Comparison of ENCODE assay signal across 19 mouse cellular contexts in the genomic region with DNA sequence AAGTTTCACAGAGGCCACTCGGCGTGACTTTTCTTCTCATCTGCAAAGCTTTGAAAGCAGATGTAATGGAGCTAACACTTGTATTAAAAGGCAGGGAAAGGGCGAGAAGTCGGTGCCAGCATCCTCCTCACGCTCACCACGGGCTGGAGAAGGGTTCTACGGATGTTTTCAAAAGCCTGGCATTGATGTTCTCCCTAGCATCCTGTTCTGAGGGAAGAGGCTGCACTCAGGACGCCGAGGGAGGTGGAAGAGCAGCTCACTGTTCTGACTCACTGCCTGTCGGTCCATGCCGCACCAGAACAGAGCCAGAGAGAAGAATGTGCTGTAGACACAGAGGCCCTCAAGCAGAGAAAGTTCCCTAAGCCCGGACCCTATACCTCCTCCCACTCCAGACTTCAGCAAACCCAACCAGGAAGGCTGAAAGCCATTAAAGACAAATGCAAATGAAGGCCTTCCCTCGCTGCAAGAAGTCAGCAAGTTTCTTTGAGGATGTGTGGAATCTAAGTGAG. TPM values are rescaled to one million over a fixed set of nuclear protein-coding genes. Genes with fewer than 3 reads are reported as not detected.
A peak's percentile ranks its signal among the peaks of the same experiment; 100 is the strongest.
DNase-seq lines count a peak whose midpoint lies in the region; ATAC-seq and TF ChIP-seq lines count a peak whose summit lies in the region.
"Had no signal": no experiment of that assay in that cellular context is flagged by ENCODE, and none has a peak within 500 bp of the region (broad histone marks: within the 10 kb centered on the region; RNA-seq: fewer than 3 reads in every experiment).

No protein-coding gene starts in this region.

- POLR2A ChIA-PET in Patski (lab: Charles Lee), result interaction anchor here (0.6 to 1.0 kb wide), 4 partner anchors 15 to 68 kb away, joined by 3 to 6 read pairs (median 4); no protein-coding TSS in a partner anchor

- 42% methylated on average over 13 of the region's 13 CpGs for WGBS in lung, adult 2 months

- peak overlapping the region; percentile 62 for H3K27ac ChIP-seq in gastrocnemius, adult 2 months
- peak overlapping the region; percentile 11; the same call in 1 of the 2 replicates for H3K27ac ChIP-seq in embryonic fibroblast, embryonic 13.5 days (ENCODE audit: insufficient read depth, low read length)
- H3K27ac ChIP-seq: layer of hippocampus, adult 2 months; liver, embryonic 14.5 days; neural tube, embryonic 13.5 days; stomach, embryonic 15.5 days had no signal

- no peak for TF ChIP-seq POLR2A in lung, adult 2 months (IDR thresholded peaks at IDR 0.05; ENCODE audit: borderline replicate concordance, extremely low read depth, low read depth, low read length)
- TF ChIP-seq POLR2A in embryonic fibroblast, embryonic 13.5 days (IDR thresholded peaks at IDR 0.05; ENCODE audit: low read depth, low read length), result no peak

- ATAC-seq in Patski, result peak; percentile 49
- ATAC-seq in megakaryocyte progenitor cell, adult 5-6 weeks (replicated peaks; ENCODE audit: poor library complexity), result no peak

- in situ Hi-C loops in Patski (cut with MboI; ENCODE audit: low pct_unique_long_range_greater_than_20kb), result no loop called here

- peak; percentile 33 for DNase-seq in gastrocnemius, adult 2 months
- no peak for DNase-seq in gastrocnemius, adult 18-20 months (ENCODE audit: low spot score)
- DNase-seq in lung, postnatal 10 days, result peak; percentile 44
- no peak for DNase-seq in lung, adult 2 months
- DNase-seq in Patski (ENCODE audit: low read depth, low spot score), result no peak
- no peak for DNase-seq in ovary, postnatal 36 days (ENCODE audit: low spot score)
- DNase-seq: adrenal gland, adult 2 months; cerebellum, adult 18-20 months; gastrocnemius, postnatal 36 days; kidney, adult 11 months; retina, postnatal 1 day had no signal

- no peaks in the 10 kb centered on the region for H3K27me3 ChIP-seq in Patski
- H3K27me3 ChIP-seq: heart, embryonic 13.5 days; limb, embryonic 12.5 days; neural tube, embryonic 13.5 days; stomach, embryonic 15.5 days had no signal

- peaks cover 24% of the 10 kb centered on the region for H3K4me1 ChIP-seq in lung, adult 2 months (ENCODE audit: control insufficient read depth, insufficient read depth, low read length)
- H3K4me1 ChIP-seq in embryonic fibroblast, embryonic 13.5 days (ENCODE audit: control insufficient read depth, insufficient read depth, low read length), result peaks cover 22% of the 10 kb centered on the region; the same call in 1 of the 2 replicates
- H3K4me1 ChIP-seq: limb, embryonic 12.5 days; stomach, embryonic 15.5 days had no signal

- CTCF ChIA-PET in Patski (lab: Charles Lee), result interaction anchor here (0.9 to 2.1 kb wide), 4 partner anchors 14 to 58 kb away, joined by 3 to 8 read pairs (median 4); no protein-coding TSS in a partner anchor

- intact Hi-C loops in gastrocnemius, adult 2 months (cut with DNase I), result no loop called here

- TF ChIP-seq CTCF in gastrocnemius, adult 2 months (IDR thresholded peaks at IDR 0.05), result no peak
- no peak for TF ChIP-seq CTCF in lung, adult 2 months (IDR thresholded peaks at IDR 0.05; ENCODE audit: insufficient read depth, low read length)
- no peak for TF ChIP-seq CTCF in Patski (IDR thresholded peaks at IDR 0.05)
- no peak for TF ChIP-seq CTCF in embryonic fibroblast, embryonic 13.5 days (IDR thresholded peaks at IDR 0.05; ENCODE audit: borderline replicate concordance, insufficient read depth, low read length)

- H3K4me3 ChIP-seq in gastrocnemius, adult 2 months, result no peak overlapping the region
- no peak overlapping the region for H3K4me3 ChIP-seq in lung, adult 2 months (replicated peaks; ENCODE audit: extremely low read depth, low read depth, low read length)
- H3K4me3 ChIP-seq in embryonic fibroblast, embryonic 13.5 days (ENCODE audit: insufficient read depth, low read length), result no peak overlapping the region
- H3K4me3 ChIP-seq: heart, embryonic 13.5 days; layer of hippocampus, adult 2 months; limb, embryonic 12.5 days; neural tube, embryonic 13.5 days; stomach, embryonic 15.5 days had no signal

RNA-seq across cellular contexts. Expression of gene Efhc1, which starts 46.5 kb away (rescaled TPM):
- total RNA-seq in gastrocnemius, adult 2 months (2021), result under 1 TPM; 0.18 to 0.50 TPM
- under 1 TPM; 0.14 to 0.33 TPM for total RNA-seq in gastrocnemius, adult 18-20 months (2021)
- polyA plus RNA-seq in lung, adult 2 months (2012; rRNA removed), result 10.4 and 14.9 TPM in 2 replicates
- polyA plus RNA-seq in Patski (2021), result 6.1 TPM
- polyA plus RNA-seq in embryonic fibroblast, embryonic 13.5 days (2011; ENCODE audit: insufficient read length, low read depth, missing spikeins), result 4.6 and 6.5 TPM in 2 replicates
- total RNA-seq in megakaryocyte progenitor cell, adult 5-6 weeks (2015), result 0.07 and 1.5 TPM in 2 replicates
- total RNA-seq in megakaryocyte progenitor cell, adult 5-6 weeks (2017), result 0.20 and 0.21 TPM in 2 replicates

Comparison
In these comparisons a context has a peak if more than half of its experiments do, and no peak if none do; other contexts are left out.
1. DNase-seq: peak in gastrocnemius, adult 2 months (single experiment) and lung, postnatal 10 days (single experiment); none in gastrocnemius, adult 18-20 months (single experiment), lung, adult 2 months (single experiment), Patski (single experiment) and ovary, postnatal 36 days (single experiment).